ENCODE assay signal across 8 mouse cellular contexts in the genomic region with DNA sequence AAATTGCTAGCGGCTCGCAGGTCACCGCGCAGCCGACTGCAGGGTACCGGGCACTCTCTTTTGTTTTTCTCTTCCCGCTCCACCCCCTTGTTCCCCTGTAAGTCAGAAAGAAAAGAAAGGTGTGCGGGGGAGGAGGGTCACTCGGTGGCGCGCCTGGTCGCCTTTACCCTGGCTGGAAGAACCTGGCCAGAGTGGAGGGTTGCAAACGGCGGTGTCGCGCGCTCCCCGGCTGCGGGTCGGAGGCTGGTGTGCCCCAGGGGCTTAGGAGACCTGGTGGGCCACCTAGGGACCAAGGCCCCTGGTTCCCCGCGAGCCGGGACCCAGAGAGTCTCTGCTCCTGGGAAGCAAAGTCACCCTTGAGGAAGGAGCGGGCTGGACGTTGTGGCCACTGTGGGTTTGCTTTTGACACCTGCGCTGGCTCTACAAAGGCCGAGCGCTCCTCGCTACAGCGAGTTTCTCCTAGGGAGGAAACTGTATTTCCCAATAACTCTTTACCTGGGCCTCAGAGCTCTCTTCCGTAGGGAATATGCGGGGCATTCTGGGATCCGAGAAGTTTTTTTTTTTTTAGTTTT. TPM values are rescaled to one million over a fixed set of nuclear protein-coding genes. Genes with fewer than 3 reads are reported as not detected.
DNase-seq lines count a peak whose midpoint lies in the region; ATAC-seq lines count a peak whose summit lies in the region.

No protein-coding gene starts in this region.

- no peak overlapping the region for H3K27ac ChIP-seq in neural tube, embryonic 12.5 days
- H3K27ac ChIP-seq in neural tube, embryonic 15.5 days (replicated peaks), result no peak overlapping the region
- no peak overlapping the region for H3K27ac ChIP-seq in limb, embryonic 11.5 days (replicated peaks; ENCODE audit: low read depth, low read length)
- peak overlapping the region; percentile 81 for H3K27ac ChIP-seq in stomach, embryonic 15.5 days

- peak; percentile 5 for DNase-seq in cerebellum, adult 8-10 months
- no peak for DNase-seq in cerebellum, adult 9-10 months
- DNase-seq in limb, embryonic 11.5 days (ENCODE audit: low spot score), result peak; percentile 65
- no peak for DNase-seq in adrenal gland, adult 18-20 months (ENCODE audit: low spot score in 2 of 2)
- no peak for DNase-seq in adrenal gland, postnatal 14 days

- no peaks in the 10 kb centered on the region for H3K36me3 ChIP-seq in neural tube, embryonic 12.5 days
- H3K36me3 ChIP-seq in neural tube, embryonic 15.5 days, result no peaks in the 10 kb centered on the region
- H3K36me3 ChIP-seq in limb, embryonic 11.5 days (ENCODE audit: control insufficient read depth, insufficient read depth, low read length), result peaks cover 2% of the 10 kb centered on the region; the same call in 1 of the 2 replicates
- H3K36me3 ChIP-seq in stomach, embryonic 15.5 days, result no peaks in the 10 kb centered on the region

- H3K9ac ChIP-seq in neural tube, embryonic 12.5 days, result no peak overlapping the region
- no peak overlapping the region for H3K9ac ChIP-seq in neural tube, embryonic 15.5 days (replicated peaks)
- no peak overlapping the region for H3K9ac ChIP-seq in limb, embryonic 11.5 days (ENCODE audit: low read length)
- H3K9ac ChIP-seq in stomach, embryonic 15.5 days, result peak overlapping the region; percentile 32; the same call in 1 of the 2 replicates

- peak overlapping the region; percentile 35 for H3K4me2 ChIP-seq in neural tube, embryonic 12.5 days (replicated peaks)
- no peak overlapping the region for H3K4me2 ChIP-seq in neural tube, embryonic 15.5 days
- peak overlapping the region; percentile 33; the same call in 1 of the 2 replicates for H3K4me2 ChIP-seq in limb, embryonic 11.5 days (ENCODE audit: low read depth, severe bottlenecking)
- H3K4me2 ChIP-seq in stomach, embryonic 15.5 days, result peak overlapping the region; percentile 54

- peaks cover 73% of the 10 kb centered on the region for H3K27me3 ChIP-seq in neural tube, embryonic 12.5 days (replicated peaks)
- H3K27me3 ChIP-seq in neural tube, embryonic 15.5 days (replicated peaks), result peaks cover 80% of the 10 kb centered on the region
- peaks cover 62% of the 10 kb centered on the region for H3K27me3 ChIP-seq in limb, embryonic 11.5 days (ENCODE audit: control insufficient read depth, insufficient read depth, low read length)
- peaks cover 37% of the 10 kb centered on the region for H3K27me3 ChIP-seq in stomach, embryonic 15.5 days (replicated peaks)

- no peak for ATAC-seq in neural tube, embryonic 12.5 days (ENCODE audit: low FRiP score, low read depth)
- ATAC-seq in neural tube, embryonic 15.5 days (ENCODE audit: low FRiP score), result no peak
- peak; percentile 44; the same call in 1 of the 2 replicates for ATAC-seq in limb, embryonic 11.5 days (ENCODE audit: insufficient number of reproducible peaks, low FRiP score, low TSS enrichment, low read depth)
- ATAC-seq in stomach, embryonic 15.5 days (ENCODE audit: insufficient read depth, low FRiP score, low read depth), result no peak

- peaks cover 23% of the 10 kb centered on the region for H3K4me1 ChIP-seq in neural tube, embryonic 12.5 days
- H3K4me1 ChIP-seq in neural tube, embryonic 15.5 days, result peaks cover 36% of the 10 kb centered on the region
- peaks cover 24% of the 10 kb centered on the region for H3K4me1 ChIP-seq in limb, embryonic 11.5 days (ENCODE audit: control insufficient read depth, insufficient read depth, low read length)
- H3K4me1 ChIP-seq in stomach, embryonic 15.5 days, result no peaks in the 10 kb centered on the region

- under 1% methylated on average over 33 of the region's 33 CpGs for WGBS in neural tube, embryonic 12.5 days
- under 1% methylated on average over 33 of the region's 33 CpGs for WGBS in neural tube, embryonic 15.5 days
- under 1% methylated on average over 33 of the region's 33 CpGs for WGBS in limb, embryonic 11.5 days
- WGBS in stomach, embryonic 15.5 days, result 2% methylated on average over 33 of the region's 33 CpGs

- peak overlapping the region; percentile 3; the same call in 1 of the 2 replicates for H3K4me3 ChIP-seq in neural tube, embryonic 12.5 days
- no peak overlapping the region; the same call in 1 of the 2 replicates for H3K4me3 ChIP-seq in neural tube, embryonic 15.5 days (replicated peaks)
- H3K4me3 ChIP-seq in limb, embryonic 11.5 days (ENCODE audit: low read depth, low read length), result peak overlapping the region; percentile 17; the same call in 1 of the 2 replicates
- peak overlapping the region; percentile 43 for H3K4me3 ChIP-seq in stomach, embryonic 15.5 days (replicated peaks)

- H3K9me3 ChIP-seq in neural tube, embryonic 12.5 days, result no peaks in the 10 kb centered on the region
- no peaks in the 10 kb centered on the region for H3K9me3 ChIP-seq in neural tube, embryonic 15.5 days (replicated peaks)
- no peaks in the 10 kb centered on the region for H3K9me3 ChIP-seq in limb, embryonic 11.5 days (ENCODE audit: control insufficient read depth, low read length)
- H3K9me3 ChIP-seq in stomach, embryonic 15.5 days, result no peaks in the 10 kb centered on the region

RNA-seq across cellular contexts. Expression of gene Hnf1b, which starts 3.4 kb away (rescaled TPM):
- 0.19 and 0.20 TPM in 2 replicates for polyA plus RNA-seq in neural tube, embryonic 12.5 days (2016; fragmentation: Nextera tagmentation; extraction: Ambion mirVana)
- 0.77 and 1.2 TPM in 2 replicates for polyA plus RNA-seq in neural tube, embryonic 15.5 days (2015; fragmentation: Nextera tagmentation; extraction: Ambion mirVana)
- 0.25 TPM in 1 of 2 replicates, not detected in the other for polyA plus RNA-seq in limb, embryonic 11.5 days (2014; fragmentation: Nextera tagmentation; extraction: Ambion mirVana)
- 6.0 and 8.0 TPM in 2 replicates for polyA plus RNA-seq in stomach, embryonic 15.5 days (2015; fragmentation: Nextera tagmentation; extraction: Ambion mirVana)
- under 1 TPM in 1 of 2 experiments, not detected in 1; 0.17 TPM for total RNA-seq in adrenal gland, adult 18-20 months (2021)
- 1.8 TPM in 1 of 2 replicates, not detected in the other for total RNA-seq in adrenal gland, postnatal 14 days (2021)

Comparison
In these comparisons a context has a peak if more than half of its experiments do, and no peak if none do; other contexts are left out.
1. DNase-seq: peak in cerebellum, adult 8-10 months (single experiment) and limb, embryonic 11.5 days (single experiment); none in cerebellum, adult 9-10 months (single experiment), adrenal gland, adult 18-20 months (0 of 2) and adrenal gland, postnatal 14 days (single experiment).